Mouse (Mus musculus) liver, adult 2 months (tissue): Measurements from ENCODE around the gene Ppl. TPM values are rescaled to one million over a fixed set of nuclear protein-coding genes. Genes with fewer than 3 reads are reported as not detected.
A peak's percentile ranks its signal among the peaks of the same experiment; 100 is the strongest.

Experiments used
- DNase-seq: peaks from one replicate; pipeline ENCODE4 v3.0.0-alpha.2; 2011; ENCODE audit warnings: low read depth, low spot score; ENCODE audit errors: extremely low read depth
- H3K27ac ChIP-seq: fragments of 200-500 bp; replicated peaks from 2 replicates; pipeline ENCODE4 v1.5.1; 2012; ENCODE audit warnings: low read depth, mild to moderate bottlenecking, control low read depth, inconsistent platforms, low read length; ENCODE audit not compliant: insufficient read depth
- H3K27me3 ChIP-seq: fragments of 200-500 bp; 2 replicates; pipeline ENCODE4 v1.6.1; 2012; ENCODE audit warnings: mild to moderate bottlenecking, moderate library complexity, low read length, inconsistent platforms; ENCODE audit not compliant: control insufficient read depth, insufficient read depth
- H3K36me3 ChIP-seq: fragments of 200-500 bp; 2 replicates; pipeline ENCODE4 v1.6.1; 2012; ENCODE audit warnings: low read length, inconsistent platforms; ENCODE audit not compliant: control insufficient read depth, insufficient read depth
- H3K4me1 ChIP-seq: fragments of 200-500 bp; 2 replicates; pipeline ENCODE4 v1.6.1; 2011; ENCODE audit warnings: low read length; ENCODE audit not compliant: control insufficient read depth, insufficient read depth
- H3K4me3 ChIP-seq: fragments of 200-500 bp; 2 replicates; pipeline ENCODE4 v1.5.1; 2011; ENCODE audit warnings: low read depth, mild to moderate bottlenecking, control low read depth, low read length, moderate library complexity; ENCODE audit not compliant: insufficient read depth
- H3K79me2 ChIP-seq: fragments of 200-500 bp; 2 replicates; pipeline ENCODE4 v1.6.1; 2012; ENCODE audit warnings: inconsistent platforms, mild to moderate bottlenecking, low read length, moderate library complexity; ENCODE audit not compliant: control insufficient read depth, insufficient read depth
- H3K9ac ChIP-seq: fragments of 200-500 bp; 2 replicates; pipeline ENCODE4 v1.6.1; 2012; ENCODE audit warnings: low read depth, mild to moderate bottlenecking, control low read depth, inconsistent platforms, low read length
- CTCF ChIP-seq: fragments of 200-500 bp; IDR thresholded peaks from 2 replicates; pipeline ENCODE4 v1.5.1; 2011; ENCODE audit warnings: low read depth, low read length, control low read depth
- POLR2A ChIP-seq: fragments of 200-500 bp; IDR thresholded peaks from 2 replicates; pipeline ENCODE4 v1.6.1; 2011; ENCODE audit warnings: low read length, control low read depth; ENCODE audit not compliant: insufficient read depth; ENCODE audit errors: extremely low read depth
- whole genome bisulfite sequencing: fragments of 180-500 bp; shearing (Covaris S2); methylation state at CpG from one replicate; pipeline ENCODE4 v1.1.7; 2018; 5-methylcytosine and 5-hydroxymethylcytosine counted together
- polyA plus RNA-seq: library from polyadenylated mRNA; depleted of rRNA; stranded (reverse); fragments of >200 nt; gene quantifications from 2 replicates; pipeline ENCODE4 v1.2.3, GENCODE M21; 2012; rRNA removed
- total RNA-seq: library from RNA; depleted of rRNA; stranded (reverse); fragments of >200 nt; gene quantifications from 2 replicates; pipeline ENCODE4 v1.2.3, GENCODE M21; 2014; rRNA removed

Gene Ppl
- 9.4 and 10.2 TPM in 2 replicates for total RNA-seq
- polyA plus RNA-seq: 3.3 and 3.6 TPM in 2 replicates

DNA sequence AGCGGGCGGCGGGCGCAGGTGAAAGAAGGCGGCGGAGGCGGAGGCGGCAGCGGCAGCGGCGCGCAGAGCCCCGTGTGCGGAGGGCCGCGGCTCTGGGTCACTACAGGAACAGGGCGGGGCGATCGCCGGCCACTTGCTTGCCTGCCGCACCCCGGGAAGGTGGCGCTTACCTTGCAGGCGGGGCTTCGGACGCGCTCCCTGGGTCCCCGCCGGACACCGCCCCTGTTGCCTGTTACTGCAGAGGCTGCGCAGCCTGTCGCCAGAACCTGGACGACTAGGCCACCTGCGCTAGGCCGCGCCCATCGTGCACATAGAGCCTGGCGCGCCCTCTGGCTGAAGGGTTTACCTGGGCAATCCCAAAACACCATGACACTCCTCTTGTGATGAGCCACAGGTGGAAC is at the start of gene Ppl:
Gene Ppl (minus strand): TSS at position 21 of the 401 bp plus-strand sequence.
- Histone ChIP-seq H3K27me3 (no peaks in the 10 kb centered on the region), H3K27ac (0 out of 2 replicates have a peak within 1 kb of the TSS, but pooled peaks have one; percentile 2), H3K36me3 (no peaks in the 10 kb centered on the region), H3K4me3 (peak within 1 kb of the TSS; percentile 68), H3K9ac (peak within 1 kb of the TSS; percentile 67), H3K4me1 (peaks cover 34% of the 10 kb centered on the region), H3K79me2 (no peaks in the 10 kb centered on the region)
- under 1% methylated on average over 39 of the region's 39 CpGs for WGBS
- DNase-seq: peak; percentile 82
- TF ChIP-seq CTCF (peak; percentile 67), POLR2A (peak; percentile 42; the same call in 1 of the 2 replicates)

DNA sequence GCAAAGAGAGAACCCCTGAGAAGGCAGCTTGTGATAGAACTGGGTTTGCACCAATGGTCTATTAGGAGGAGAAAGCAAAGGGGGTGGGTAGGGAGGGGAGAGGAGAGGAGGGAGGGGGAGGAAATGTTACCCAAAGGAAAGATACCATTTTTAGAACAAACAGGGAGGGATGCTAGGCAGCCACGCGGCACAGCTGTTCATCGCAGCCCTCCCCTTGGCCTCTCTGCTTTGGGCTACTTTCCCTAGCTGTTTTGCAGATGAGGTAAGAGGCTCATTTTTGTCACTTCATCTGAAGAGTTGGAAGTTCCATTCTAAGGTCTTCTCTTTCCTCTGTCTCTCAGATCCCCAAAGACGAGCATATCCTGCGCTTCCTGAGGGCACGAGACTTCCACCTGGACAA is 40.4 kb upstream of the Ppl start:
- H3K27me3 ChIP-seq: no peaks in the 10 kb centered on the region
- no peaks in the 10 kb centered on the region for H3K36me3 ChIP-seq
- DNase-seq: no peak
- H3K27ac ChIP-seq: no peak overlapping the region
- WGBS: 92% methylated on average over 6 of the region's 6 CpGs
- no peaks in the 10 kb centered on the region for H3K4me1 ChIP-seq
- no peak overlapping the region for H3K4me3 ChIP-seq
- H3K9ac ChIP-seq: no peak overlapping the region
- TF ChIP-seq POLR2A: no peak
- TF ChIP-seq CTCF: no peak
- no peaks in the 10 kb centered on the region for H3K79me2 ChIP-seq

DNA sequence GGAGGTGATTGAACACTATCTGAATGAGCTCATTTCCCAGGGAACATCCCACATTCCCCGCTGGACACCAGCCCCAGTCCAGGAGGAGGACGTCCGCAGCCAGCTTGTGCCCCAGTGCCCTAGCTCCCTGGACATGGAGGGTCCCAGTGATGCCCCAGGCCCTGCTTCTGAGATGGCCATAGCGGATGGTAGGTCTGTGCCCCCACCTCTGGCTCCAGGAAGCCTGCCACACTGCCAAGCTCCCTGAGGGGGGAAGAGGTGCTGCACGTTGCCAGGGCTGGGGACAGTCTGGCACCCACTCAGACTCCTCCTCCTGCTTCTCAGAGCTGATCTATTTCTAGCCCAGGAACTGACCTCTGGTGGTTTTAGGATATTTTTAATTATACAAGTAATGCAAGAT is 36.6 kb upstream of the Ppl start:
- WGBS: 73% methylated on average over 5 of the region's 5 CpGs
- no peak for DNase-seq
- TF ChIP-seq CTCF (no peak), POLR2A (no peak)

DNA sequence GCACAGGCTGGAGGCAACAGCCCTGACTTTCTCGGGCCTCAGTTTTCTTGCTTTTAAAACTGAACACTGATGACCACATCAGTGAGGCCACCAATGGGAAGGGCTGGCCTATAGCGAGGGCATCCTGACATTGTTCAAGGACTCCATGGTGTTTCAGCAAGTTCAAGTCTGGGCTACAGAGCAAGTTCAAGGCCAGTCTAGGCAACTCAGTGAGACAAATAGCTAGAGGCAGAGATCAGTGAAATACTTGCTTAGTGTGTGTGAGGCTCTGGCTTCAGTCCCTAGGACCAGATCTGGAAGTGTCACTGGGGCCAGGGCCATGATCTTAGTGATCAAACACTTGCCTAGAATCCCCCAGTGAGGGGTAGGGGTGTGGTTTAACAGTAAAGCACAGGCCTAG is 35.8 kb upstream of the Ppl start:
- H3K79me2 ChIP-seq: no peaks in the 10 kb centered on the region
- TF ChIP-seq POLR2A: no peak
- no peak for TF ChIP-seq CTCF
- no peak for DNase-seq
- no peaks in the 10 kb centered on the region for H3K27me3 ChIP-seq
- H3K4me1 ChIP-seq: no peaks in the 10 kb centered on the region
- no peak overlapping the region for H3K4me3 ChIP-seq
- H3K9ac ChIP-seq: no peak overlapping the region
- WGBS: 86% methylated on average over 2 of the region's 2 CpGs
- no peak overlapping the region for H3K27ac ChIP-seq
- H3K36me3 ChIP-seq: no peaks in the 10 kb centered on the region

More for the DNA sequence above, 36.6 kb upstream of the Ppl start:
- no peak overlapping the region for H3K9ac ChIP-seq
- no peaks in the 10 kb centered on the region for H3K79me2 ChIP-seq
- no peaks in the 10 kb centered on the region for H3K4me1 ChIP-seq
- H3K36me3 ChIP-seq: no peaks in the 10 kb centered on the region
- no peak overlapping the region for H3K4me3 ChIP-seq
- H3K27ac ChIP-seq: no peak overlapping the region
- H3K27me3 ChIP-seq: no peaks in the 10 kb centered on the region

DNA sequence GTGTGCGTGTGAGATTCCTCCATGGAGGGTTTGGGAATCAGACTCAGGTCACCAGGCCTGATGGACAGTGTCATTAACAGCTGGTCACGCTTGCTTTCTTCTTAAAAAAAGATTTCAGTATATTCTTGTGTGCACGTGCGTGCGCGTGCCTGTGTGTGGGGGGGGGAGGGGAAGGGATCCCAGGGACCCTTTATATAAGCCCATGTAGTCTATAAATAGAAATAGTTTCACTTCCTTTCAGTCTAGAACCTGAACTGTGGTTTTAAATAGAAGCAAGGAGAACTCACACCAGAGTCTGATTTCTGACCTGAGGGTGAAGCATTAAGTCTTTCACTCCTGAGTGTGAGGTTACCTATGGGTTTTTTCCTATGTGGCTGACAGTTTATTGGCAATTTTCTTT is 32.1 kb upstream of the Ppl start:
- 78% methylated on average over 6 of the region's 6 CpGs for WGBS
- Histone ChIP-seq H3K4me1 (no peaks in the 10 kb centered on the region), H3K9ac (no peak overlapping the region), H3K36me3 (no peaks in the 10 kb centered on the region), H3K4me3 (no peak overlapping the region), H3K27me3 (no peaks in the 10 kb centered on the region), H3K27ac (no peak overlapping the region), H3K79me2 (no peaks in the 10 kb centered on the region)
- TF ChIP-seq POLR2A: no peak
- no peak for TF ChIP-seq CTCF
- DNase-seq: no peak

DNA sequence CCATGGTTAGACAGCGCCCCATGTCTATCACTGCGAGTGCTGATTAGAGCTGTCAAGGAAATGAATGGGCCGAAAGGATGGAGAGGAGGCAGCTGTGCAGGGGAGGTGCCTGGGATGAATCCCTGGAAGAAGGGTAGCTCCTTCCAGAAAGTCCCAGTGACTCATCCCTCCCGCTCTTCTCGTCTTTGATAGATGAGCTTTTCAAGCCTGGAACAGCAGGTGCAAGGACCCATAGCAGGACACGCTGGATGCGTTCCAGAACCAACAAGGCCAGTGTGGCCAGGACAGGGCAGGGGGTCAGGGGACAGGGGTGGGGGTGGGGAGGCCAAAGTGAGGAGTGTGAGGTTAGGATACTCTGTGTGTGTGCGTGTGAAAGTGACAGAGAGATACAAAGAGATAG is 27.0 kb upstream of the Ppl start:
- Histone ChIP-seq H3K79me2 (no peaks in the 10 kb centered on the region), H3K27me3 (no peaks in the 10 kb centered on the region), H3K27ac (no peak overlapping the region), H3K4me1 (no peaks in the 10 kb centered on the region), H3K4me3 (no peak overlapping the region), H3K36me3 (no peaks in the 10 kb centered on the region), H3K9ac (no peak overlapping the region)
- 45% methylated on average over 8 of the region's 8 CpGs for WGBS
- TF ChIP-seq CTCF: no peak
- no peak for TF ChIP-seq POLR2A
- peak; percentile 8 for DNase-seq

DNA sequence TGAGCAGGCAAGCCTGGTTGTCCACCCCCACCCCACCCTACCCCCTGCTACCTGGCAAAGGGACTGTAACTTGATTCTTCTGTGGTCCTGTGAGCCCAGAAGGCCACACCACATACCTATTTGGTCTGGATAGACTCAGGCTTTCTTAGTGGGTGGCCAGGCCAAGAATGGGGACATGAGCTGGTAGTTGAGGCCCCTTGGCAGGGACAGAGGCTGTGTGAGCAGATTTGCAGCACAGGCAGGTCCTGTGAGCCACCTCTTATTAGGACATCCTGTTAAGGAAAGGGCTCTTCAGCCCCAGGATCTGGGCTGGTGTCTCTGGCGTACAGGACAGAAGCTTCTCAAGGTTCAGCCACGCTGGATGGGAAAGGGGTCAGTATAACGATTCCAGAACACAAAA is 24.9 kb upstream of the Ppl start:
- no peak for DNase-seq
- H3K27ac ChIP-seq: no peak overlapping the region
- TF ChIP-seq POLR2A (no peak), CTCF (no peak)
- H3K4me1 ChIP-seq: no peaks in the 10 kb centered on the region
- H3K79me2 ChIP-seq: no peaks in the 10 kb centered on the region
- H3K4me3 ChIP-seq: no peak overlapping the region
- WGBS: 83% methylated on average over 3 of the region's 3 CpGs
- no peaks in the 10 kb centered on the region for H3K36me3 ChIP-seq
- H3K9ac ChIP-seq: no peak overlapping the region
- H3K27me3 ChIP-seq: no peaks in the 10 kb centered on the region
